Mouse (Mus musculus): Measurements from ENCODE around the gene Smg8.

The Smg8 gene

DNA sequence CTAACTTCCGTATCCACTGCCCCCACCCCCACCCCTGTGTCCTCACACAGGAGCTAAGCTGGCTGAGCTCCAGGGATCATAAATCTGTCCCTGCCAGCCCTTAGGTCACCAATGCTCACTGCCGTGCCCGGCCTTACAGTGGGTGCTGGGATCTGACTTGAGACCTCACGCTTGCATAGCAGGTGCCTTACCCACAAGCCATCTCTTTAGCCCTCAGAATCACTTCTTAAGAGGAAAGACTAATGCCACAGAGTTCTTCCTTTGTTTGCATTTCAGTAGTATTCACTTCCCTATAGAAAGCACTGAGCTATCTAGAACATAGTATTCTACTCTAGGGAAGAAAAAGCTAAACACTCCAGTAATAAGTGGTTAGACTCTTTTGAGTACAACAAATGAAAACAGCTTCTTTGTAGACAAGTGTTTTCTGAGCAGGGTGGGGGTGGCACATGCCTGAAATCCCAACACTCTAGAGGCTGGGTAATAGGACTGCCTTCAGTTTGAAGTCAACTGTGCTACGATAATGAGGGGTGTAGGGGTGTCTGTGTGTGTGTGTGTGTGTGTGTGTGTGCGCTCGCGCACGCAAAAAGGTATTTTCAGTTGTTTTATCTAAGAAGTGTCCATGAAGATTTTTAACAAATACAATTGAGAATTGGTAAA, 47.1 kb downstream of the Smg8 start:
- no peak for DNase-seq

DNA sequence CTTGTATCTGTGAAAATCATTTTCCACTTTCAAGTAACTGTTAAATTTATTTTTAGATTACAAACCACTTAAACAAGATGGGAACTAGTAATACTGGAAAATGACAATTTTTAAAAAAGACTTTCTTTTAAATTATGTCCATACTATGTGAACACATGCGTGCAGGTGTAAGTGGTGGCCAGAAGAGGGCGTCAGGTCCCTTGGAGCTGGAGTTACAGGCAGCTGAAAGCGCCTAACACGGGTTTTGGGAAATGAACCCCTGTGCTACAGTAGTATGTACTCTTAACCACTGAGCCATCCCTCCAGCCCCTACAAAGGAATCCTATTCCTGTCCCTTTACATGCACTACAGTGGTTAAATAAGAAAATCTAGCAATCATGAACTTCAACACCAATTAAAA, 50.4 kb downstream of the Smg8 start:
- DNase-seq, result no peak

DNA sequence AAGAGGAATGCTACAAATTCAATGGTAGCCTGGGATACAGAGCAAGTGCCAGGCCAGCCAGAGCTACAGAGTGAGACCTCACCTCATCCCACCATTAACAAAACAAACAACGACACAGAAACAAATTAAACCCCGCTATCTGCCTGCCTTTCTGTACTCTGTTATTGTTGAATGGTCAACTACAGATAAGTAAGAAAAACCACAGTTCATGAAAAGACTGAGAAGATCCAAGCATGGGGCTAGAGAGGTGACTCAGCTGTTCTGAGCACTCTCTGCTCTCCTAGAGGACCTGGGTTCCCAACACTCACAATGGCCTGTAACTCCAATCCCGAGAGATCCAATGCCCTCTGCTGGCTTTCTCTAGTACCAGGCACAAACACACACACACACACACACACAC, 58.4 kb downstream of the Smg8 start:
- DNase-seq, result no peak
